Mouse (Mus musculus): ENCODE results near the gene Gm3139. TPM values are rescaled to one million over a fixed set of nuclear protein-coding genes. Genes with fewer than 3 reads are reported as not detected.
"Not testable (repeated sequence)": the region's sequence is repeated elsewhere in the genome, so short reads cannot be mapped to it uniquely, and the experiment has no call there.

The Gm3139 gene
- total RNA-seq (2015) (not detected in 2 replicates), total RNA-seq (2017) (not detected in 2 replicates)

- not testable (repeated sequence) for ATAC-seq (replicated peaks; ENCODE audit: poor library complexity)
Measured at GRCm38 (mm10) chr5:94525987-94526386, at the start of gene Gm3139. Gene Gm3139, plus strand, starts transcription at chr5:94526287.

Other genes with a start within 250 kb of the Gm3139 start
- not detected in 2 replicates for gene A430089I19Rik, start 219.5 kb upstream of the Gm3139 start, total RNA-seq (2015)
- not detected in 2 replicates for gene A430089I19Rik, start 219.5 kb upstream of the Gm3139 start, total RNA-seq (2017)
- gene Gm6502, start 211.9 kb upstream of the Gm3139 start, total RNA-seq (2015) = not detected in 2 replicates
- gene Gm6502, start 211.9 kb upstream of the Gm3139 start, total RNA-seq (2017) = not detected in 2 replicates
- gene AA792892, start 186.5 kb upstream of the Gm3139 start, total RNA-seq (2015) = not detected in 2 replicates
- gene AA792892, start 186.5 kb upstream of the Gm3139 start, total RNA-seq (2017) = not detected in 2 replicates
- not detected in 2 replicates for gene Gm7682, start 80.5 kb upstream of the Gm3139 start, total RNA-seq (2015)
- gene Gm7682, start 80.5 kb upstream of the Gm3139 start, total RNA-seq (2017) = not detected in 2 replicates
- gene Gm3147, start 90.1 kb downstream of the Gm3139 start, total RNA-seq (2015) = not detected in 2 replicates
- not detected in 2 replicates for gene Gm3147, start 90.1 kb downstream of the Gm3139 start, total RNA-seq (2017)
- not detected in 2 replicates for gene Gm6509, start 97.7 kb downstream of the Gm3139 start, total RNA-seq (2015)
- not detected in 2 replicates for gene Gm6509, start 97.7 kb downstream of the Gm3139 start, total RNA-seq (2017)
- not detected in 2 replicates for gene Gm6205, start 122.1 kb downstream of the Gm3139 start, total RNA-seq (2015)
- gene Gm6205, start 122.1 kb downstream of the Gm3139 start, total RNA-seq (2017) = not detected in 2 replicates

All from megakaryocyte progenitor cell, adult 5-6 weeks (primary cell).